Mouse (Mus musculus) activated CD4-positive, CD25-positive, alpha-beta regulatory T cell, adult 4 months (primary cell): ENCODE results near the gene Fam169b. TPM values are rescaled to one million over a fixed set of nuclear protein-coding genes. Genes with fewer than 3 reads are reported as not detected.
A peak's percentile ranks its signal among the peaks of the same experiment; 100 is the strongest.
"Not testable (repeated sequence)": the region's sequence is repeated elsewhere in the genome, so short reads cannot be mapped to it uniquely, and the experiment has no call there.

Experiments used
- ATAC-seq: one replicate; pipeline ENCODE4 v1.8.0; 2017
- polyA plus RNA-seq, 2 experiments: library from polyadenylated mRNA; unstranded; fragments of 100-300 nt; shearing (Covaris generic); gene quantifications; one replicate each; pipeline ENCODE4 v1.2.1; 2017

Gene Fam169b
- polyA plus RNA-seq, 2 experiments from 2014 or later, result 85.3 to 95.2 TPM

DNA sequence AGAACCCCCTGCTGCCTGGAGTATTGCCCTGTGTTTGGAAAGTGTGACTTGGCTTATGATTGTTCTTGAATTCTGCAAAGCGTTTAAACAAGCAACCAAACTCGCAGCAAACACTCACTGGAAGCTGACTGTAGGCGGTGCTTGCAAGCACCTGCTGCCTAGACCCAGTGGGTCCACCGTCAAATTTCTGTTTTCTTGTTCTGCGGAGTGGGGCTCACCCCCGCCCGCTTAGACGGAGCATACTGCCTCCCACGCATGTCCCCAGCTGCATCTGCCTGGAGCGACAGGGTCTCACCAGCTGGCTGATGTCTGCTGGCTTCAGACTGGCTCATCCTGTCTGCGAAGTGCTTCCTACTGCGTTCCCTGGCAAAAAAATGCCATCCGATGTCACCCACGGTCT is 9.1 kb upstream of the Fam169b start:
- peak; percentile 84 for ATAC-seq

DNA sequence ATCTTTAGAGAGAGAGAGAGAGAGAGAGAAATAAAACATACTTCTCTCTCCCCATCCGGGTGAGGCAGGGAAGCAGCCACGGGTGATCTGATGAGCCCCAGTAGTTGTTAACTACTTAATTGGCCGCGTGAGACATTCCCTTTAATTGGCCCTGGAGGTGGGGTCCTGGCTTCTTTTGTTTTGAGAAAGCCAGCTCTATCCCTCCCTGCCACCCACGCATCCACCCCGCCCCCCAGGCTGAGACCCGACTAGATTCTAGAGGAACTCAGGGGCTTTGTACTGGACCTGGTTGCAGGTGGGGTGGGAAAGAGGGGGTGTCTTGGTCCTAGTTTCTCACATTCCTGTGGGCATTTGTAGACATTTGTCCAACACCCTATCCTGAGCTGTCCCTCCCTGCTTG is 8.2 kb upstream of the Fam169b start:
- no peak for ATAC-seq

DNA sequence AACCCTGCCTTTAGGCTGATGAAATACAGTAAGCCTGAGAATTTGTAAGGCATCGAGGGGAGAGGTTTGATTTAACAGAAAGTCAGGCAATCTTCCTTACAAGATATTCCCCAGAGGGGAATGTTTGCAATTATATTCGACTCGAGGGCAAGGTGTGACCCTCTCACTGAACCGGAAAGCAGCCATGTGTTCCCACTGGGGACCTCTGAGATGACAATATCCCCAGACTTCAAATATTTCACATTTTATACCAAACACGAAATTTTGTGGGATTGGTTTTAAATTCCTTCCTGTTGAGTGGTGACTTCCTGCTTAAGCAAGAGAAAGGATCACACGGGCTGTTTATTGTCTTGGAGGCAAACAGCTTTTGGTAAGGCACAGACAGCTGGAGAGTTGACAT is 6.9 kb upstream of the Fam169b start:
- ATAC-seq, result no peak

DNA sequence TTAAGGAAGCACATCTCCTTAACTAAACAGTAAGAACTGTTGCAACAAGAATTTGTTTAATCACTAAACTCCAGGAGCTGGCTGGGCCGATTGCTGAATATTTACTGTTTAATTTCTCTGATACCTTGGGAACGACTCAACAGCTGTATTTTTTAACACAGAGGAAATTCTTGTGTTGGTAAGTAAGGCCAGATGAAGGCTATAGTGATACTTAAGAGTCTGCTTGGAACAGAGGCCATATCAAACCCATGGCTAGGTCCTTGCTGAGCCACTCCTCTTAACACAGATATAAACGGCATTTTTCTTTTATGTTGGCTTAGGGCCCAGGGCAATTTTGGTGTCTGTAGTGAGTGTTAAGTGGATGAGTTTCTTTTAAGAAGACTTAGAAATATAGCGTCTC is 3.1 kb upstream of the Fam169b start:
- no peak for ATAC-seq

DNA sequence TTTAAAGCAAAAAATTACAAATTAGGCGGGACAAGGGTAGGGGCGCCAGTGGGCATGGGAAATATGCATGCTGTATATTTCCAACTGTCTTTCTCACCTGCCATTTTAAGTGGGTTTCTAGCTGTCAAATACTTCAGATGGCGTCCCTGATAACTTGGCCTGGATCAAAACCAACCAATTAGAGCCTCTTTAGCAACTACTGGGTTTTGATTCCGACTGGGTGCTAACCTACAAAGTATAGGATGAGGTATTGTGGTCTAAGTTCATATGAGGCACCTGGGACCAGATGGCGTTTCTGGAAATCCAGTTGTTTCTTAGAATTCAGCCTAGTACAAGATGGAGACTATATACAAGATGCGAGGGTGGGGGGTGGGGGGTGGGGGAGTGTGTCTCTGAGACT is 1.8 kb upstream of the Fam169b start:
- no peak for ATAC-seq

DNA sequence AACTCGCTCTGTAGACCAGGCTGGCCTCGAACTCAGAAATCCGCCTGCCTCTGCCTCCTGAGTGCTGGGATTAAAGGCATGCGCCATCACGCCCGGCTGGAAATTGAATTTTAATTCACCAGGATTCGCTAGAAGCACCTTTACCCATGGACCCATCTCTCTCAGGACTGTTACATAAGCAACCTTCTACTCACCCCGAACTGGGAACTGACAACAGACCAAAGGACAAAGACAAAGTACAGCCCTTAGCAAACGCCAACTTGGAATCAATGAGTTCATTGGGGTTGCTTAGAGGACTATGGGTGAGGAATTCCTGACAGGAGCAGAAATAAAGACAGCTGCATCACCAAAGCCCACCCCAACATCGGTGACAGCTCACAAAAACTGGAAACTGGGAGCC is 1.0 kb upstream of the Fam169b start:
- no peak for ATAC-seq

DNA sequence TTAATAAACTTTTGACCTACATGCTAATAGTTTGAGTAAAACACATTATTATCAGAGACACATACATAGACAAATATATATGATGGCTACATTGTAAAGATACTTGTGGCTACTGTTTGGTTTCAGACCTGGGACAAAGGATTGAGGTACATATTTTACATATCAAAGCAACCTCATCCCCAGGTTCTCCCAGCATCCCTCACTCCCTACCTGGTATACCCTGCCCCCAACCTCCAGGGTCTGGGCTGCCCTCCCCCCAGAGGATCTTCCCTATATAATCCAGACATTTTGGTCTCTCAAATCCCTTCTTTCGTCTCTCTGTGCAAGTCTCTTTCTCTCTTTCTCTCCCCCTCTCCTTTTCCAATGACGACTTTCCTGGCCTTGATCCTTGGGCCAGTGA is 579 bp downstream of the Fam169b start:
- no peak for ATAC-seq

DNA sequence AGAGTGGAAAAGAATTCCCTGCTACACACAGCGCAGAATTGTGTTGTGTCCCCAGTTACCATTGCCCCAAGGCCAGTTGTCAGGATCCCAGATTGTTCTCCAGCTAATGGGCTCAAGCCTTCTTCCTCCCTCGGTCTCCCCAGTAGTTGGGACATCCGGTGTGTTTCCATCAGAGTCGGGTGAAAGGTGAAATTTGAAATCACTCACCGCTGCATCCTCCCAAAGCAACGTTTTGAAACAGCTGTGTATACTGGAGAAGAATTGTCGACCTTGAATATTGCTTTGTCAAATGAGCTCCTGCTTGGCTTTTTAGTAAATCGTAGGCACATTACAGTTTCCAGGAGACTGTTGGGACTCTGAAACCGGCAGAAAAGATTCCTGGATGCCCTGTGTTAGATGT is 1.3 kb downstream of the Fam169b start:
- no peak for ATAC-seq

DNA sequence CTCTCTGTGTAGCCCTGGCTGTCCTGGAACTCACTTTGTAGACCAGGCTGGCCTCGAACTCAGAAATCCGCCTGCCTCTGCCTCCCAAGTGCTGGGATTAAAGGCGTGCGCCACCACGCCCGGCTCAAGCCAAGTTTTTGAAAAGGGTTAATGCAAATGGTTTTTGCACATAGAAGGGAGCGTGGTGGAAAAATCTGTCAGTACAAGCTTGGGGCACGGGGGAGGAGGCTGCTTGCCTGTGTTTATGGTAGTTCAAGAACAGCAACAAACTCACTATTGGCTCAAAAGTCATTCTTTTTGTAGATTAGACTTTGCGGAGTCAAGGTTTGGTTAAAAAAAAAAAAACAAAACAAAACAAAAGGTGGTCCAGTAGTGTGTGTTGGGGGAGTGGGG is 1.8 kb downstream of the Fam169b start:
- peak; percentile 22 for ATAC-seq

DNA sequence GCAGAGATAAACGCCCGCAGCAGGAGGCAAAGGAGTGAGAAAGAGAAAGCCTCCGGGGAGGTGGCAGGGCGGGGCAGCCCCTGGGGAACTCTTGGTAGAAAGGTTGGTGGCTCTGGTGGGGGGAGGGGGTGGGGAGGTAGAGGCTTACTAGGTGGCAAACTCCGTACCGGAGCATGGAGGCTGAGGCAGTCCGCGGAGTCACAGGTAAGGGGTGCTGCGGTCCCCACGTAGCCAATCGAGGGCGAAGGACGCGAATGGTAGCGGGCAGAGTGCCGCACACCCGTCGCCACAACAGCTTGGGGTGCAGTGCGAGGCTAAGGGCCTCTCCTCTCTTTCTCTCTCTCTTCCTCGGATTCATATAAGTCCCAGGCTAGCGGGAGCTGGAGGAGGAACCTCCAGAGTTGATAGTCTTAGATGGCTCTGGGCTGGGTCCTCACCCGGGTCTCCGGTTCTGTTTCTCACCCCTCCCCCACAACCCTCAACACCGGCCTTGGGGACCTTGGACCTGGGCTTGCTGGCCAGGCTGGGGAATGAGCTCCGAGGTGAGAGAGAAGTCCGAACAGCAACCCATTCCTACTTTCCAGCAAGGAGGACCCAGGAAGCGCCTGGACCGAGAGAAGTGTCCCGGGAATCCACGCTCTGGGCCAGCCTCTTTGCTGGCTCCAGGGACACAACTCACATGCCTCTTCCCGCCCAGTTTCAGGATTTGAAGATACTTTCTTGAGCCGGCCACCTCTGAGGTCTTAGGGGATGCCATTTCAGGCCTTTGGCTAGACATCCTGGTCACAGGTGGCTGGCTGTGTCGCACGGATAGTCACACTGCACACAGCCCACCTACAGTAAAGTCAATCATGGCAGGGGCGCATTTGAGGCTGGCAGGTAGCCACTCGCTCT is 2.4 kb downstream of the Fam169b start:
- peak; percentile 58 for ATAC-seq

DNA sequence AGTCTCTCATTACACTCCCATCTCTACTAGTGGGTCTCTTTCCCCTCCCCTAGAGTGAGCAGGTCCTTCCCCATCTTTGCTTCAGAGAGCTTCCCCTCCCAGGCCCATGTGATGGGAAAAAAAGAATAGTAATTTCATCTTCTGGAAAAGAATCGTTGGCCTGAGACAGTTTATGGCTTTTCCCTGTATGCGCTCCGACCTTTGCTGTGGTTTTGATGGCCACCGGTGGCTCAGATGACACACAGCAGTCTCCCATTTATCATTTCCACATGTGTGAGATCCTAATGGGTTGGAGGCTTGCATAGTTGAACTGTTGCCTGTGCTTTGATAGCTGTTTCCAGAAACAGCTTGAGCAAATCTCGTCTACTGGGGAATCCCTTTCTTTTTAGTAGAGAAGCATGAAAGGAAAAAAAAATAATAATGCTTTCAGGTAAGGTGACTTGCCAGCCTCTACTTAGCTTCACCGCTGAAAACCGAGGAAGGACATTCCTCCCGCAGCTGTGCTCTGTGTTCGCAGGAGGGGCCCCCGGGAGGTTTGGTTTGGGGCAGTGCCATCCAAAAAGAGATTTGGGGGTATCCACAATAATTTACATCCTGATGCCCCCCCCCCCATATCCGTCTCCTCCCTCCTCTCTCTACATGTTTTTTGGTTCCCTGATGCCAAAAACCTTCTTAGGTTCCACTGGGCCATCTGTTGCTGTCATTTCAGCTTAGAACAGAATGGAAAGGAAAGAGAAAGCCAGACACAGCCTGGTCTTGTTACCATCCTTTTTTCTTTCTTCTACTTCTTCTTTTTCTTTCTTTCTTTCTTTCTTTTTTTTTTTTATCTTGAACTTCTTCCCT is 3.6 kb downstream of the Fam169b start:
- no peak for ATAC-seq

DNA sequence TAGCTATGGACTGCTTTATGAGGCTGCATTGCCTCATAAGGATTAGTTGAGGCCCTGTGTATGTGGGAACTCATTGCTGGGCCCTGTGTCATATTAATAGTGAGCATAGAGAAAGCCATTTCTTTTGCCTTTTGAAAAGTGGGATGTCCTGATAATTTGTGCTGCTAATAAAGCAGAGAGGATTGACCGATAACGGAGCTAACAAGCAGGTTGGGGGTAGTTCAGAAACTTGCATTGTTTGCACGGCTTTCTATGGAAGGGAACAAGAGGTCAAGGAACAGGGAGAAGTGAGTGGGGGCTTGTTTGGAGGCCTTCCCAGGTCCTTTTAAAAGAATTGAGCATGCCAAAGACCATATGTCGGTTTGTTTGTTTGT is 4.2 kb downstream of the Fam169b start:
- ATAC-seq, result no peak

DNA sequence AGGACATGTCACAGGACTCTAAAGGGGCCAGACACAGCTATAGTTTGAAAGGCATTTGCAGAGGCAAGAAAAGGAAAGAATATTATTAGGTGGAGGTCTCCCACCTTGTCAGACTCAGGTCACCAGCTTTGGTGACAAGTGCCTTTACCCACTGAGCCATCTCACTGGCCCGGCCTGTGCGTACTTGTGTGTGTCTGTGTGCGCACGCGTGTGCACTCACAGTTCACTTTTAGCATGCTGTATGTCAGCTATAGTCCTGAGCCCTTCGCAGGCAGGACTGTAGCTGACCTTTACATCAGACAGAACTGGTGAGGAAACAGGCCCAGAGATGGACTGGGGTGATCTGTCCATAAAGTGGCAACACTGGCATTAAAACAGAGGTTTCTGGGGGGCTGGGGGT is 4.7 kb downstream of the Fam169b start:
- no peak for ATAC-seq

DNA sequence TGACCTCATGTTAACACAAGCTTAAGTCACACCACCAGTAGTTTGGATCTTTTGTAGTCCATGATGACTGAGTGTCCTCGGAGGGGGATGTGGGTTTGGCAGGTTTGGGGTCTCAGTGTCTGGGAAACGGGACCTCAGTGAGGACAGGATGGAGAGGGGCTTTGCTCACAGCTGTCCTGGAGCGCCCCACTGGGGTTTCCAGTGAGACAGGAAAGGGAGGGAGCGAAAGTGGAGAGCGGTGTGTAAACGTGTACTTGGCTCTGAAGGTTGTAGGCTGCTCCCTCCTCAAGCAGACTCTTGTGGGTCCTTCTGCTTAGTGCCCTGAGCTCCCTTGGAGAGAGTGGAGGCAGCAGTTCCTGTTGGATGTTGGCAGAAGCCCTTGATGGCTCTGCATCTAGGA is 5.3 kb downstream of the Fam169b start:
- ATAC-seq, result peak; percentile 3

DNA sequence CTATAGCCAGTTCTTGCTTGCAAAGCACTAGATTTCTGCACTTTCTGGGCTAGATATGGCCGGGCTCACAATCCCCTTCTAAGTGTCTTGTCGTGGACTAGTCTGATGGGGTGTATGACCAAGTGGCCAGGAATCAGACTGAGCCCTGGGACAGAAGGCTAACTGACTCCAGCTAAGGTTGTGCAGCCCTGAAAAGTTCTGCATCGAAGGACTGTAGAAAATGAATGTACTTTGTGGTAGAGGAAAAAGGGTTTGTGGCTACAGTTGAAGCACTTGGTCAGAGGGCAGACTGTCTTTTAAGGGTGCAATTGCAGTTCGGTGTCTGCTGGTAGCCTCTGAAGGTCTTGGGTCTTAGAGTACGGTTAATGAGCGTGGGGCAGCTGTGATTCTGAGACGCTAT is 5.8 kb downstream of the Fam169b start:
- ATAC-seq, result no peak

DNA sequence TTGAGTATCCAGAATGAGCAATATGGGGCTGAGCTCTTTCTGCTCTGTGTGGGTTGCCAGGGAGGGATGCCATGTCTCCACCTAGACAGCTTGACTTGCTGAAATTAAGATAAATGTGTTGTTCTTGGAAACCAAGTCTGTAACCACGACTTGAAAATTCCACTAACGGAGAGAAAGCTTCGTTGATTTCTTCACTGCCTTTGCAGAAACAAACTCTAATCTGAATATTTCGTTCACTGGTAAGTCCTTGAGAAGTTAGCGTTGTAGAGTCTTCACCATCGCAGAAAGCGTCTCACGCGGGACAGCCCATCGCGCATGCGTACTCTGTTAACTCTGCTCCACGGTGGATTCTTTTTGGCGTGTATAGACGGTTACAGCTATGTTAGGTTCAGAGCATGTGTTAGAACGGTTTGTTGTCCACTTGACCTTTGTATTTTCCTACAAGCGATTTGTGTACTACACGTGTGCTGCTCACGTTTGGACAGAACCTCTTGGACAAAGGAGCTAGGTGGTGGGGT is 6.8 kb downstream of the Fam169b start:
- ATAC-seq, result no peak

DNA sequence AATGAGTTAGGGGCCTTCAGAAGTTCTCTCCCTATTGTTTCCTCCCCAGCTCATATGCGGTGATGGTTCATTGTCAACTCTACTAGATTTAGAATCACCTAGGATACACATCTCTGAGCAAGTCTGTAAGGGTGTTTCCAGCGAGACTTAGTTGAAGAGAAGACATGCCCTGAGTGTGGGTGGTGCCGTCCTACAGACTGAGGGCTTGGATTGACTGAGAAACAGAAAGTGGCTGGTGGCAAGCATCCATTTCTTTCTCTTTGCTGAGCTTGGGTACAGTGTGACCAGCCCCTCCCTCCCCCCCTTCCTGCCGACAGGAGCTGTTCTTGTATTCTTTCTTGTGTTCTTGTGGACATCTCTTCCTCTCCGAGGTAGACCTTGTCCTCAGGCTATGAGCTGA is 7.7 kb downstream of the Fam169b start:
- ATAC-seq, result peak; percentile 28

DNA sequence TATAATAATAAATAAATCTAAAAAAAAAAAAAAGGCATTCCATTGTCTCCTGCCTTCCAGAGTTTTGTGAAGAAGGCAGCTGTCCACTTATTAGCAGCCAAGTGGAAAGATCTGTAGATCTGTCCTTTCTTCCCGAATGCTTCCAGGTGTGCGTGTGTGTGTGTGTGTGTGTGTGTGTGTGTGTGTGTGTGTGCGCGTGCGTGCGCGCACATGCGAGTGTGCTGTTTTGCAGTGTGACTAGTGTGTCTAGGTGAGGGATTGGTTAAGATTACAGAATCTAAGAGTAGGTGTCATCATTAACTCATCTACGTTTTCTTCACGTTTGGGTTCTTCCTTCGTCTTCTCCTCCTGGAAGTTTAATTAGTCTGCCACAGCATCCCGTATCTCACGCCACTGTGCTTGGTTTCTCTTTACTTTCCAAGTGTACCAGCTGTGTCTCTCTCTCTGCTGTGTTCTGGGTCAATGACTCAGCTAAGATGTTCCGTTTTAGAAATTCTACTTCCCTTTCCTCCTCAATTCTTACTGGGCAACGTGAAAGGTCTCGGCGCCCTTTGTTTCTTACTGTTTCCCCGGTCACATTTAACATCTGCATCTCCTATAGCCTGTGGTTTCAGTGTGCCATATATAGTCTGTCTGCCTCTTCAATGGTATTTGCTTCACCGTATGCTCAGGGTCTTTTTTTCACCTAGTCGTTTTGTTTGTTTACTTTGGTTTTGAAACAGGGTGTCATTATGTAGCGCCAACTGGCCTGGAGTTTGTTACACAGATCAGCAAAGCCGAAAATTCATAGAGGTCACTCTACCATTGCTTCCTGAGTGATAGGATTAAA is 8.9 kb downstream of the Fam169b start:
- peak; percentile 13 for ATAC-seq

DNA sequence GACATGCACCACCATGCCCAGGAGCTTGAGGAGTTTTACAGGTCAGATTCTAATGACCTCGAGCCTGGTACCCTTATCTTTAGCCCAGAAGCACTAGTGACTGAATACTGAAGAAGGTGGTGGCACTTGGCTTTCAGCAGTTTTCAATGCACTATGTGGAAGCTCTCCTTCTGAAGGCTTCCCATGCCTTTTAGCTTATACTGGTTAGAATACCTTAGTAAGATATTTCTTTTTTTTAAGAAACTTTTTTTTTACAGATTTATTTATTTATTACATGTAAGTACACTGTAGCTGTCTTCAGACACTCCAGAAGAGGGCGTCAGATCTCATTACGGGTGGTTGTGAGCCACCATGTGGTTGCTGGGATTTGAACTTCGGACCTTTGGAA is 9.5 kb downstream of the Fam169b start:
- ATAC-seq, result not testable (repeated sequence)

DNA sequence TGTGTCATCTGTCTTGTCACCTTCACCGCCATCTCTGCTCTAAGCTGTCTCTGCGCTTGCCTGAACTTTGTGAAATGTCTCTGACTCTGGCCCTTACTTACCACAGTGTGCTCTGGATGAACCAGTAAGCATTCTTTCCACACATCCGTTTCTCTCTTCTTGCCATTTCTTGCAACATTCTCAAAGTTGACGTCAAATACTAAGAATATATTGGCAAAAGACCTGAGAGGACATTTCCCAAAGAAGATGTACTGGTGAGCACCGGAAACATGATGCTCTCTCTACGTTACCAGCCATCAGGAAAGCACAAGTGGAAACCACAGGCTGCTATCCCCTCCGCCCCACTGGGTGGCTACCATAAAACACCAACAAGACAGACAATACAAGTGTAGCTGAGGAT is 10.1 kb downstream of the Fam169b start:
- ATAC-seq, result peak; percentile 24

DNA sequence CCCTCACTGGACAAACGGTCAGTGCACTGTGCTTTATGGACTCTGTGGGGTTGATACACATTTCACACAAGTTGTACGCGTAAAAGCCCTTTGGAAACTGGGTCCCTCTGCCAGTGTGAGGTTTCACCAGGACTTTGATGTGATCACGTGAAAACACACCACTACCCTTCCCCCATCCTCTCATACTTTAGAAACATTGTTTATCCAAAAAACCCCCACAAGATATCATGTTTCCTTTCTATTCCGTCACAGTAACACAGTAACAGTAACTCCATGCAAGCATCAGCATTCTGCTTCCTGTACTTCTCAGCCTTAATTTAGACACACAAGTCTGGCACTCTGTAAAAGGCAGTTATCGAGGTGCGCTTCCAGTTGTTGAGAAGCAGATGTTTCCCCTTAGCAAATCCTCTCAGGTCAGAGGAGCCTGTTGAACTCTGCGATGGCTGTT is 12.2 kb downstream of the Fam169b start:
- peak; percentile 35 for ATAC-seq
